Mouse (Mus musculus) thymus, adult 2 months (tissue): ENCODE results near the gene Grin3b. TPM values are rescaled to one million over a fixed set of nuclear protein-coding genes. Genes with fewer than 3 reads are reported as not detected.

ENCODE experiments used
- DNase-seq: peaks from one replicate; pipeline ENCODE4 v3.0.0; 2021
- H3K27ac ChIP-seq: fragments of 200-500 bp; 2 replicates; pipeline ENCODE4 v1.5.1; 2012; ENCODE audit warnings: low read length, control low read depth; ENCODE audit not compliant: control insufficient read depth, insufficient read depth
- H3K27me3 ChIP-seq: fragments of 200-500 bp; 2 replicates; pipeline ENCODE4 v1.6.1; 2012; ENCODE audit warnings: mild to moderate bottlenecking, low read length, moderate library complexity, mixed read lengths; ENCODE audit not compliant: control insufficient read depth, insufficient read depth
- H3K36me3 ChIP-seq: fragments of 200-500 bp; 2 replicates; pipeline ENCODE4 v1.6.1; 2012; ENCODE audit warnings: mild to moderate bottlenecking, low read length, moderate library complexity; ENCODE audit not compliant: control insufficient read depth, insufficient read depth
- H3K4me1 ChIP-seq: fragments of 200-500 bp; replicated peaks from 2 replicates; pipeline ENCODE4 v1.6.1; 2012; ENCODE audit warnings: low read length; ENCODE audit not compliant: control insufficient read depth, insufficient read depth
- H3K4me3 ChIP-seq: fragments of 200-500 bp; 2 replicates; pipeline ENCODE4 v1.5.1; 2012; ENCODE audit warnings: mild to moderate bottlenecking, low read length, control low read depth, moderate library complexity; ENCODE audit not compliant: control insufficient read depth, insufficient read depth
- CTCF ChIP-seq: fragments of 200-500 bp; IDR thresholded peaks from 2 replicates; pipeline ENCODE4 v1.5.1; 2012; ENCODE audit warnings: mild to moderate bottlenecking, control low read depth, low read length, moderate library complexity, borderline replicate concordance; ENCODE audit not compliant: control insufficient read depth, poor library complexity, insufficient read depth; ENCODE audit errors: extremely low read depth
- POLR2A ChIP-seq: fragments of 200-500 bp; IDR thresholded peaks from 2 replicates; pipeline ENCODE4 v1.6.1; 2012; ENCODE audit warnings: mild to moderate bottlenecking, low read length, control low read depth, moderate library complexity; ENCODE audit not compliant: control insufficient read depth, poor library complexity, insufficient read depth; ENCODE audit errors: extremely low read depth
- WGBS: fragments of 180-500 bp; shearing (Covaris S2); methylation state at CpG from one replicate; pipeline ENCODE4 v1.1.7; 2018; 5-methylcytosine and 5-hydroxymethylcytosine counted together
- polyA plus RNA-seq: library from polyadenylated mRNA; depleted of rRNA; stranded (reverse); fragments of >200 nt; gene quantifications from 2 replicates; pipeline ENCODE4 v1.2.3, GENCODE M21; 2012; rRNA removed

The Grin3b gene
- polyA plus RNA-seq, 1 experiment, result 0.07 TPM

DNA sequence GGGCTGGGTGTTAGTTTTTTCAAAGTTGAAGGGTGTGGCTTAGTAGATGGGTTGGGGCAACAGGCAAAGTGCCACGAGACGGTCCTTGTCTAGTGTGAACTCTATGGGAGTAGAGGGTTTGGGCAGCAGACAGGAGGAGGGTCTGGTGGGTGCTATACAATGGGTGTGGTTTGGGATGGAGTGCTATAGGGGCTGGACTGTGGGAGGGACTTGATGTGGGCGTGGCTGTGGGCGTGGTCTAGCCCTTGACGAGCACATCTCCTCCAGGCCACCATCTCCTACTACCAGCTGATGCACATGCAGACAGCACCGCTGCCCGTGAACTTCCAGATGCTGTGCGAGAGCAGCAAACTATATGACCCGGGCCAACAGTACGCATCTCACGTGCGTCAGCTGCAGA, 55.4 kb downstream of the Grin3b start:
- TF ChIP-seq POLR2A (no peak), CTCF (no peak)

More for the DNA sequence above, 55.4 kb downstream of the Grin3b start:
- Histone ChIP-seq H3K36me3 (peaks cover 90% of the 10 kb centered on the region), H3K4me1 (peaks cover 49% of the 10 kb centered on the region), H3K27ac (no peak overlapping the region), H3K4me3 (no peak overlapping the region), H3K27me3 (no peaks in the 10 kb centered on the region)
- WGBS, result 84% methylated on average over 12 of the region's 12 CpGs
- DNase-seq, result peak; percentile 47

Other genes starting within 250 kb of the Grin3b start
- gene Polrmt, start 224.1 kb upstream of the Grin3b start, polyA plus RNA-seq, result 104 and 109 TPM in 2 replicates
- gene Fgf22, start 215.6 kb upstream of the Grin3b start, polyA plus RNA-seq, result not detected in 2 replicates
- 375 and 472 TPM in 2 replicates for gene Rnf126, start 203.8 kb upstream of the Grin3b start, polyA plus RNA-seq
- 15.9 and 17.1 TPM in 2 replicates for gene Fstl3, start 193.4 kb upstream of the Grin3b start, polyA plus RNA-seq
- gene Prss57, start 179.8 kb upstream of the Grin3b start, polyA plus RNA-seq, result 23.4 and 30.1 TPM in 2 replicates
- gene Palm, start 177.1 kb upstream of the Grin3b start, polyA plus RNA-seq, result 63.7 and 87.8 TPM in 2 replicates
- gene Misp, start 149.7 kb upstream of the Grin3b start, polyA plus RNA-seq, result 6.6 and 6.8 TPM in 2 replicates
- gene Ptbp1, start 116.3 kb upstream of the Grin3b start, polyA plus RNA-seq, result 583 and 703 TPM in 2 replicates
- 5.3 and 9.2 TPM in 2 replicates for gene Prtn3, start 96.2 kb upstream of the Grin3b start, polyA plus RNA-seq
- gene Plppr3, start 96.1 kb upstream of the Grin3b start, polyA plus RNA-seq, result 1.1 and 1.9 TPM in 2 replicates
- gene Elane, start 84.5 kb upstream of the Grin3b start, polyA plus RNA-seq, result 3.7 and 8.9 TPM in 2 replicates
- 1,248 and 1,398 TPM in 2 replicates for gene Cfd, start 79.9 kb upstream of the Grin3b start, polyA plus RNA-seq
- 103 and 121 TPM in 2 replicates for gene Med16, start 61.8 kb upstream of the Grin3b start, polyA plus RNA-seq
- gene Gm26602, start 59.9 kb upstream of the Grin3b start, polyA plus RNA-seq, result not detected in 2 replicates
- 5.8 and 7.5 TPM in 2 replicates for gene Kiss1r, start 53.7 kb upstream of the Grin3b start, polyA plus RNA-seq
- gene R3hdm4, start 49.5 kb upstream of the Grin3b start, polyA plus RNA-seq, result 279 and 303 TPM in 2 replicates
- 12.5 and 13.5 TPM in 2 replicates for gene Arid3a, start 43.7 kb upstream of the Grin3b start, polyA plus RNA-seq
- 68.1 and 74.5 TPM in 2 replicates for gene Wdr18, start 10.6 kb upstream of the Grin3b start, polyA plus RNA-seq
- 540 and 566 TPM in 2 replicates for gene Tmem259, start 13.6 kb downstream of the Grin3b start, polyA plus RNA-seq
- 239 and 245 TPM in 2 replicates for gene Cnn2, start 17.9 kb downstream of the Grin3b start, polyA plus RNA-seq
- 79.5 and 83.5 TPM in 2 replicates for gene Abca7, start 25.8 kb downstream of the Grin3b start, polyA plus RNA-seq
- gene Arhgap45, start 45.9 kb downstream of the Grin3b start, polyA plus RNA-seq, result 1,362 and 1,504 TPM in 2 replicates
- gene Polr2e, start 69.1 kb downstream of the Grin3b start, polyA plus RNA-seq, result 211 and 226 TPM in 2 replicates
- gene Gpx4, start 76.5 kb downstream of the Grin3b start, polyA plus RNA-seq, result 517 and 598 TPM in 2 replicates
- 127 and 138 TPM in 2 replicates for gene Sbno2, start 134.9 kb downstream of the Grin3b start, polyA plus RNA-seq
- gene Stk11, start 145.1 kb downstream of the Grin3b start, polyA plus RNA-seq, result 265 and 270 TPM in 2 replicates
- gene Atp5d, start 167.9 kb downstream of the Grin3b start, polyA plus RNA-seq, result 1,163 and 1,361 TPM in 2 replicates
- gene Cbarp, start 170.1 kb downstream of the Grin3b start, polyA plus RNA-seq, result 34.0 and 37.7 TPM in 2 replicates
- 342 and 374 TPM in 2 replicates for gene Midn, start 177.6 kb downstream of the Grin3b start, polyA plus RNA-seq
- gene Cirbp, start 195.3 kb downstream of the Grin3b start, polyA plus RNA-seq, result 173 and 193 TPM in 2 replicates
- 11.1 and 14.8 TPM in 2 replicates for gene 1600002K03Rik, start 202.2 kb downstream of the Grin3b start, polyA plus RNA-seq
- gene Efna2, start 208.8 kb downstream of the Grin3b start, polyA plus RNA-seq, result 3.1 and 3.6 TPM in 2 replicates